Mouse (Mus musculus): Measurements from ENCODE around the gene Cacna1g.

DNA sequence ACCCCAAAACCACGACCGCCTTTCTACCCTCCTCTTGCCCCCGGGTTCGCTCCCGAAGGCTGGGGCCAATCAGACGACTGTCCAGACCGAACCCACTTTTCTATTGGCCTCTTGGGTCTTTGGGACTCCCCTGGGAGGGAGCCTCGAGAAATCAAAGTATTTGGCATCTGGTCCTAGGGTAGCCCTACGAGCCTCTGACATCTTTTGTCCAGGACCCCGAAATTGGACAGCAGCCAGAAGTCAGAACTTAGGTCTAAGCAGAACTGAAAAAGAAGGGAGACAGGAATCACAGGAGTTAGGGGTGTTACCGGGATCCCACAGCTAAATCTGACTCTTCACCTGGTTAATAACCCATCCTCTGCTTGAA lies 529 bp upstream of the Cacna1g start:
- TF ChIP-seq CTCF (IDR thresholded peaks at IDR 0.05; ENCODE audit: borderline replicate concordance, extremely low read depth, insufficient read depth, insufficient read length) (no peak), POLR2A (IDR thresholded peaks at IDR 0.05; ENCODE audit: borderline replicate concordance, extremely low read depth, insufficient read depth, insufficient read length, poor library complexity, severe bottlenecking) (no peak)
